Mouse (Mus musculus) thymus, adult 2 months (tissue): ENCODE results near the gene Pnck. TPM values are rescaled to one million over a fixed set of nuclear protein-coding genes. Genes with fewer than 3 reads are reported as not detected.

ENCODE experiments used
- DNase-seq: peaks from one replicate; pipeline ENCODE4 v3.0.0; 2021
- H3K27ac ChIP-seq: fragments of 200-500 bp; 2 replicates; pipeline ENCODE4 v1.5.1; 2012; ENCODE audit warnings: low read length, control low read depth; ENCODE audit not compliant: control insufficient read depth, insufficient read depth
- H3K27me3 ChIP-seq: fragments of 200-500 bp; 2 replicates; pipeline ENCODE4 v1.6.1; 2012; ENCODE audit warnings: mild to moderate bottlenecking, low read length, moderate library complexity, mixed read lengths; ENCODE audit not compliant: control insufficient read depth, insufficient read depth
- H3K36me3 ChIP-seq: fragments of 200-500 bp; 2 replicates; pipeline ENCODE4 v1.6.1; 2012; ENCODE audit warnings: mild to moderate bottlenecking, low read length, moderate library complexity; ENCODE audit not compliant: control insufficient read depth, insufficient read depth
- H3K4me1 ChIP-seq: fragments of 200-500 bp; replicated peaks from 2 replicates; pipeline ENCODE4 v1.6.1; 2012; ENCODE audit warnings: low read length; ENCODE audit not compliant: control insufficient read depth, insufficient read depth
- H3K4me3 ChIP-seq: fragments of 200-500 bp; 2 replicates; pipeline ENCODE4 v1.5.1; 2012; ENCODE audit warnings: mild to moderate bottlenecking, low read length, control low read depth, moderate library complexity; ENCODE audit not compliant: control insufficient read depth, insufficient read depth
- CTCF ChIP-seq: fragments of 200-500 bp; IDR thresholded peaks from 2 replicates; pipeline ENCODE4 v1.5.1; 2012; ENCODE audit warnings: mild to moderate bottlenecking, control low read depth, low read length, moderate library complexity, borderline replicate concordance; ENCODE audit not compliant: control insufficient read depth, poor library complexity, insufficient read depth; ENCODE audit errors: extremely low read depth
- POLR2A ChIP-seq: fragments of 200-500 bp; IDR thresholded peaks from 2 replicates; pipeline ENCODE4 v1.6.1; 2012; ENCODE audit warnings: mild to moderate bottlenecking, low read length, control low read depth, moderate library complexity; ENCODE audit not compliant: control insufficient read depth, poor library complexity, insufficient read depth; ENCODE audit errors: extremely low read depth
- WGBS: fragments of 180-500 bp; shearing (Covaris S2); methylation state at CpG from one replicate; pipeline ENCODE4 v1.1.7; 2018; 5-methylcytosine and 5-hydroxymethylcytosine counted together
- polyA plus RNA-seq: library from polyadenylated mRNA; depleted of rRNA; stranded (reverse); fragments of >200 nt; gene quantifications from 2 replicates; pipeline ENCODE4 v1.2.3, GENCODE M21; 2012

The Pnck gene
- polyA plus RNA-seq, 1 experiment = 6.9 TPM

DNA sequence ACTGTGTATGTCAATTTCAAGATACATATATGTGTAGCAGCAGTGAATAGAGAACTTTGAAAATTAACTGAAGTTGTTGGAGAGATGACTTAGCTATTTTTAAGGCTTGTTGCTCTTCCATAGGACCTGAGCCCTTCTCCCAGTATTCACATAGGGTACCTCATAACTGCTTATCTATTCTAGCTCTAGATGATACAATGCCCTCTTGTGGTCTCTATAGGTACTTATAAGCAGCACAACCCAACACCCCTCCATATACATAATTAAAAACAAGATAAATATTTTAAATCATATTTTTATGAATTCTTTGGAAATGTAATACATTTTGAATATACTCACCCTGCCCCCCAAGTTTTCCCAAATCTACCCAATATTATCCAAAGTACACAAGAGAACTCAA, 3.2 kb upstream of the Pnck start:
- Histone ChIP-seq H3K4me3 (no peak overlapping the region), H3K27ac (no peak overlapping the region), H3K4me1 (peaks cover 20% of the 10 kb centered on the region), H3K36me3 (no peaks in the 10 kb centered on the region), H3K27me3 (no peaks in the 10 kb centered on the region)
- DNase-seq = no peak
- TF ChIP-seq CTCF = no peak
- no peak for TF ChIP-seq POLR2A

- DNase-seq = no peak
- TF ChIP-seq CTCF (no peak), POLR2A (no peak)
- Histone ChIP-seq H3K36me3 (no peaks in the 10 kb centered on the region), H3K27ac (no peak overlapping the region), H3K27me3 (no peaks in the 10 kb centered on the region), H3K4me3 (peak overlapping the region; percentile 46), H3K4me1 (peaks cover 21% of the 10 kb centered on the region)
- 88% methylated on average over 3 of the region's 3 CpGs for WGBS
Observed at GRCm38 (mm10) chrX:73660284-73660665, 358 bp upstream of the Pnck start.

GRCm38 (mm10) chrX:73658936-73659574, 862 bp downstream of the Pnck start:
- WGBS = 58% methylated on average over 13 of the region's 13 CpGs
- peaks cover 21% of the 10 kb centered on the region for H3K4me1 ChIP-seq
- H3K27me3 ChIP-seq = no peaks in the 10 kb centered on the region
- peak overlapping the region; percentile 46 for H3K4me3 ChIP-seq
- no peak for TF ChIP-seq POLR2A
- TF ChIP-seq CTCF = no peak
- H3K27ac ChIP-seq = no peak overlapping the region
- no peaks in the 10 kb centered on the region for H3K36me3 ChIP-seq
- DNase-seq = no peak

DNA sequence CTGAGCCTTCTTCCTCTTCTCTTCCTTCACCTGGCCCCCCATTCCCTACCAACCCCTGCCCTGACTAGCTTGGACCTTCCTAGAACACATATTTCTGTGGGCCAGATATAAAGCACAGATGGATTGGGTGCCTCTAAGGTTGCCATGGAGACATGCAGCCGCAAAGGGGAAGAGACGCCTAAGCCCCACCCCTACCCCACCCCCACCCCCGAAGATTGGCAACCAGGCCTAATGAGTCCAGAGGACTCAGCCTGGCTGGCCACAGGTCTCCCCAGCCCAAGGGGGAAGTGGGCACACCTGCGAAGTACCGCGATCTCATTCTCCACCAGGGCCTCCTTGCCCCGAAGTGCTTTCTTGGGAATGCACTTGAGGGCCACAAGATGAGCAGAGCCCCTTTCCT, 1.5 kb downstream of the Pnck start:
- no peak overlapping the region for H3K27ac ChIP-seq
- TF ChIP-seq POLR2A = no peak
- TF ChIP-seq CTCF = no peak
- peaks cover 21% of the 10 kb centered on the region for H3K4me1 ChIP-seq
- no peaks in the 10 kb centered on the region for H3K36me3 ChIP-seq
- DNase-seq = no peak
- no peaks in the 10 kb centered on the region for H3K27me3 ChIP-seq
- H3K4me3 ChIP-seq = no peak overlapping the region
- WGBS = 6% methylated on average over 7 of the region's 7 CpGs

DNA sequence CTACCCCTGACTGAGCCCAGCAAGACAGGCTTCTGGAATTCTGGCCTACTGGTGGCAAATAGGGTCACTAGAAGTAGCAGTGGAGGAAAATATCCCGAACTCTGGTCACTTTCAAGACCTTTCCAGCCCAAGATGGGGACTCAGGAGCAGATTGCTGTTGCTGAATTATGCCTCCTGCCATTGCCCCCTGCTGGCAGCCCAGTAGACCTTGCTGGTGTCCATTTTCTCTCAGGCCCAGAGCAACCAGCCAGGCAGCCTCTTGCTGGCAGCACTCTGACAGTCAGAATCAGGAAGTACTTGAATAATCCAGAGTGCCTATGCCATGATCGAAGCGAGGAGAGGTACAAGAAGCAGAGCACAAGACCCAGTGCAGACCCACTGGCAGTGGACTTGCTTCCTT, 4.4 kb downstream of the Pnck start:
- DNase-seq = no peak
- WGBS = 22% methylated on average over 3 of the region's 3 CpGs

GRCm38 (mm10) chrX:73654177-73654576, 5.7 kb downstream of the Pnck start:
- H3K27ac ChIP-seq = no peak overlapping the region

More for the DNA sequence above, 4.4 kb downstream of the Pnck start:
- no peaks in the 10 kb centered on the region for H3K27me3 ChIP-seq
- H3K4me3 ChIP-seq = no peak overlapping the region
- no peak overlapping the region for H3K27ac ChIP-seq
- no peaks in the 10 kb centered on the region for H3K36me3 ChIP-seq
- TF ChIP-seq POLR2A (no peak), CTCF (peak; percentile 46; the same call in 1 of the 2 replicates)
- peaks cover 21% of the 10 kb centered on the region for H3K4me1 ChIP-seq

GRCm38 (mm10) chrX:73653392-73653791, 6.5 kb downstream of the Pnck start:
- Histone ChIP-seq H3K4me1 (peaks cover 4% of the 10 kb centered on the region), H3K27me3 (no peaks in the 10 kb centered on the region), H3K27ac (no peak overlapping the region), H3K36me3 (no peaks in the 10 kb centered on the region), H3K4me3 (no peak overlapping the region)
- 97% methylated on average over 6 of the region's 6 CpGs for WGBS
- TF ChIP-seq CTCF (no peak), POLR2A (no peak)
- DNase-seq = no peak

More at GRCm38 (mm10) chrX:73654177-73654576, 5.7 kb downstream of the Pnck start:
- DNase-seq = peak; percentile 76
- H3K36me3 ChIP-seq = no peaks in the 10 kb centered on the region
- H3K27me3 ChIP-seq = no peaks in the 10 kb centered on the region
- H3K4me3 ChIP-seq = no peak overlapping the region
- TF ChIP-seq POLR2A = no peak
- peak; percentile 76; the same call in 1 of the 2 replicates for TF ChIP-seq CTCF
- 16% methylated on average over 6 of the region's 6 CpGs for WGBS
- H3K4me1 ChIP-seq = peaks cover 12% of the 10 kb centered on the region
